Comparison of ENCODE assay signal across 9 mouse cellular contexts in genomic region chr5:135855156-135855555, GRCm38 (mm10). TPM values are rescaled to one million over a fixed set of nuclear protein-coding genes. Genes with fewer than 3 reads are reported as not detected.
A peak's percentile ranks its signal among the peaks of the same experiment; 100 is the strongest.
DNase-seq lines count a peak whose midpoint lies in the region; ATAC-seq and TF ChIP-seq lines count a peak whose summit lies in the region.
"Had no signal": no experiment of that assay in that cellular context is flagged by ENCODE, and none has a peak within 500 bp of the region (broad histone marks: within the 10 kb centered on the region; RNA-seq: fewer than 3 reads in every experiment).

No protein-coding gene starts in this region.

- H3K9ac ChIP-seq in heart, embryonic 11.5 days (ENCODE audit: low read depth, low read length), result no peak overlapping the region
- H3K9ac ChIP-seq in forebrain, embryonic 11.5 days (ENCODE audit: low read length), result no peak overlapping the region
- no peak overlapping the region for H3K9ac ChIP-seq in hindbrain, embryonic 14.5 days
- H3K9ac ChIP-seq in midbrain, postnatal 0 days (replicated peaks; ENCODE audit: low read length, poor library complexity, severe bottlenecking), result no peak overlapping the region
- no peak overlapping the region for H3K9ac ChIP-seq in stomach, embryonic 16.5 days (ENCODE audit: low read length)

- TF ChIP-seq POLR2A in brain, embryonic 14.5 days (IDR thresholded peaks at IDR 0.05; ENCODE audit: borderline replicate concordance, extremely low read depth, insufficient read depth, insufficient read length, poor library complexity, severe bottlenecking), result no peak

- H3K4me1 ChIP-seq in heart, embryonic 11.5 days (ENCODE audit: control insufficient read depth, insufficient read depth, low read length), result peaks cover 4% of the 10 kb centered on the region; the same call in 1 of the 2 replicates
- H3K4me1 ChIP-seq in forebrain, embryonic 11.5 days (replicated peaks; ENCODE audit: control insufficient read depth, insufficient read depth, low read length), result peaks cover 11% of the 10 kb centered on the region; the same call in 1 of the 2 replicates
- H3K4me1 ChIP-seq in hindbrain, embryonic 14.5 days (replicated peaks; ENCODE audit: control insufficient read depth, insufficient read depth, low read length), result peaks cover 23% of the 10 kb centered on the region
- H3K4me1 ChIP-seq in midbrain, postnatal 0 days (ENCODE audit: insufficient read depth, low read length), result no peaks in the 10 kb centered on the region
- H3K4me1 ChIP-seq in stomach, embryonic 16.5 days (ENCODE audit: control insufficient read depth, insufficient read depth, low read length), result no peaks in the 10 kb centered on the region; the same call in 1 of the 2 replicates

- H3K4me3 ChIP-seq in heart, embryonic 11.5 days (ENCODE audit: low read depth, low read length), result no peak overlapping the region
- no peak overlapping the region for H3K4me3 ChIP-seq in forebrain, embryonic 11.5 days (ENCODE audit: low read depth, low read length)
- no peak overlapping the region for H3K4me3 ChIP-seq in hindbrain, embryonic 14.5 days (replicated peaks; ENCODE audit: low read length)
- no peak overlapping the region for H3K4me3 ChIP-seq in midbrain, postnatal 0 days (ENCODE audit: low read depth, low read length)
- H3K4me3 ChIP-seq in stomach, embryonic 16.5 days (replicated peaks; ENCODE audit: low read length), result no peak overlapping the region
- H3K4me3 ChIP-seq: megakaryocyte, embryonic 14.5 days had no signal

- intact Hi-C loops in left cerebral cortex, postnatal 14 days (cut with DNase I), result loop anchor here (2.0 kb wide), 1 partner anchor 60 kb away; no protein-coding TSS in a partner anchor

- peak; percentile 59 to 84 for DNase-seq in heart, adult 18-20 months
- peak; percentile 85 for DNase-seq in brain, embryonic 14.5 days (ENCODE audit: low read depth)
- DNase-seq in forebrain, embryonic 11.5 days (ENCODE audit: low spot score), result peak; percentile 89
- DNase-seq in hindbrain, embryonic 14.5 days (ENCODE audit: low spot score), result peak; percentile 84
- DNase-seq in left cerebral cortex, postnatal 14 days (ENCODE audit: low spot score in 2 of 2), result peak; percentile 85
- DNase-seq in midbrain, postnatal 0 days (ENCODE audit: low spot score), result peak; percentile 87

- peak; percentile 91 for TF ChIP-seq CTCF in brain, embryonic 14.5 days (IDR thresholded peaks at IDR 0.05; ENCODE audit: borderline replicate concordance, extremely low read depth, insufficient read depth, insufficient read length)
- peak; percentile 93 for TF ChIP-seq CTCF in midbrain, postnatal 0 days (IDR thresholded peaks at IDR 0.05)

- ATAC-seq in heart, embryonic 11.5 days (replicated peaks; ENCODE audit: insufficient number of reproducible peaks, low FRiP score, low TSS enrichment), result no peak
- no peak for ATAC-seq in forebrain, embryonic 11.5 days (replicated peaks; ENCODE audit: low FRiP score)
- ATAC-seq in hindbrain, embryonic 14.5 days (ENCODE audit: low FRiP score), result no peak
- ATAC-seq in midbrain, postnatal 0 days (ENCODE audit: low FRiP score), result peak; percentile 68
- ATAC-seq in stomach, embryonic 16.5 days (ENCODE audit: insufficient read depth, low FRiP score), result peak; percentile 30; the same call in 1 of the 2 replicates

- H3K4me2 ChIP-seq in heart, embryonic 11.5 days, result no peak overlapping the region
- no peak overlapping the region for H3K4me2 ChIP-seq in forebrain, embryonic 11.5 days (ENCODE audit: low read depth, low read length, severe bottlenecking)
- H3K4me2 ChIP-seq in hindbrain, embryonic 14.5 days (replicated peaks), result no peak overlapping the region
- no peak overlapping the region for H3K4me2 ChIP-seq in midbrain, postnatal 0 days (ENCODE audit: low read depth, low read length, poor library complexity, severe bottlenecking)
- no peak overlapping the region for H3K4me2 ChIP-seq in stomach, embryonic 16.5 days (ENCODE audit: low read depth, low read length)

- WGBS in heart, embryonic 11.5 days (ENCODE audit: insufficient replicate concordance), result 0% methylated on average over 4 of the region's 4 CpGs
- WGBS in forebrain, embryonic 11.5 days, result 1% methylated on average over 4 of the region's 4 CpGs
- 2% methylated on average over 4 of the region's 4 CpGs for WGBS in hindbrain, embryonic 14.5 days
- under 1% methylated on average over 4 of the region's 4 CpGs for WGBS in midbrain, postnatal 0 days
- WGBS in stomach, embryonic 16.5 days, result 0% methylated on average over 4 of the region's 4 CpGs

- no peaks in the 10 kb centered on the region for H3K36me3 ChIP-seq in heart, embryonic 11.5 days (ENCODE audit: control insufficient read depth, insufficient read depth, low read length)
- no peaks in the 10 kb centered on the region for H3K36me3 ChIP-seq in forebrain, embryonic 11.5 days (ENCODE audit: control insufficient read depth, insufficient read depth, low read length)
- peaks cover 28% of the 10 kb centered on the region for H3K36me3 ChIP-seq in hindbrain, embryonic 14.5 days (replicated peaks; ENCODE audit: control insufficient read depth, insufficient read depth)
- H3K36me3 ChIP-seq in midbrain, postnatal 0 days (ENCODE audit: insufficient read depth, low read length), result peaks cover 11% of the 10 kb centered on the region; the same call in 1 of the 2 replicates
- H3K36me3 ChIP-seq in stomach, embryonic 16.5 days (ENCODE audit: control insufficient read depth, insufficient read depth, low read length), result no peaks in the 10 kb centered on the region

- H3K9me3 ChIP-seq in heart, embryonic 11.5 days (replicated peaks; ENCODE audit: control insufficient read depth, low read length), result no peaks in the 10 kb centered on the region
- no peaks in the 10 kb centered on the region for H3K9me3 ChIP-seq in forebrain, embryonic 11.5 days (ENCODE audit: control insufficient read depth, low read length)
- H3K9me3 ChIP-seq in hindbrain, embryonic 14.5 days (ENCODE audit: control insufficient read depth, low read length), result no peaks in the 10 kb centered on the region
- H3K9me3 ChIP-seq in midbrain, postnatal 0 days (ENCODE audit: low read length), result no peaks in the 10 kb centered on the region
- no peaks in the 10 kb centered on the region for H3K9me3 ChIP-seq in stomach, embryonic 16.5 days (replicated peaks; ENCODE audit: control insufficient read depth, low read length)

- H3K27ac ChIP-seq in heart, embryonic 11.5 days (ENCODE audit: low read depth, low read length), result no peak overlapping the region
- H3K27ac ChIP-seq in forebrain, embryonic 11.5 days (ENCODE audit: low read depth, low read length), result no peak overlapping the region
- no peak overlapping the region for H3K27ac ChIP-seq in hindbrain, embryonic 14.5 days
- H3K27ac ChIP-seq in midbrain, postnatal 0 days (ENCODE audit: low read depth, low read length), result no peak overlapping the region
- H3K27ac ChIP-seq in stomach, embryonic 16.5 days (ENCODE audit: low read length), result no peak overlapping the region

- H3K27me3 ChIP-seq in heart, embryonic 11.5 days (ENCODE audit: control insufficient read depth, insufficient read depth, low read length), result peaks cover 89% of the 10 kb centered on the region
- peaks cover 58% of the 10 kb centered on the region for H3K27me3 ChIP-seq in forebrain, embryonic 11.5 days (ENCODE audit: control insufficient read depth, insufficient read depth, low read length)
- H3K27me3 ChIP-seq in hindbrain, embryonic 14.5 days (ENCODE audit: control insufficient read depth, insufficient read depth, low read length), result peaks cover 27% of the 10 kb centered on the region
- H3K27me3 ChIP-seq in midbrain, postnatal 0 days (ENCODE audit: insufficient read depth, low read length), result peaks cover 13% of the 10 kb centered on the region
- H3K27me3 ChIP-seq in stomach, embryonic 16.5 days (ENCODE audit: control insufficient read depth, insufficient read depth, low read length), result peaks cover 54% of the 10 kb centered on the region

RNA-seq across cellular contexts. Expression of gene Hspb1, which starts 32.6 kb away (rescaled TPM):
- 100 to 1,000 TPM; 501 to 698 TPM for total RNA-seq in heart, adult 18-20 months (2021)
- 815 and 827 TPM in 2 replicates for polyA plus RNA-seq in heart, embryonic 11.5 days (2014; fragmentation: Nextera tagmentation; extraction: Ambion mirVana)
- 17.2 and 27.4 TPM in 2 replicates for polyA plus RNA-seq in brain, embryonic 14.5 days (2012; rRNA removed)
- 11.4 and 11.8 TPM in 2 replicates for polyA plus RNA-seq in forebrain, embryonic 11.5 days (2014; fragmentation: Nextera tagmentation; extraction: Ambion mirVana)
- polyA plus RNA-seq in hindbrain, embryonic 14.5 days (2014; fragmentation: Nextera tagmentation; extraction: Ambion mirVana), result 10.3 and 10.6 TPM in 2 replicates
- total RNA-seq in left cerebral cortex, postnatal 14 days (2021), result 1 to 10 TPM; 6.9 to 9.4 TPM
- 26.2 and 28.8 TPM in 2 replicates for total RNA-seq in midbrain, postnatal 0 days (2014; rRNA removed)
- polyA plus RNA-seq in midbrain, postnatal 0 days (2015; fragmentation: Nextera tagmentation; extraction: Ambion mirVana), result 19.2 and 19.3 TPM in 2 replicates
- polyA plus RNA-seq in stomach, embryonic 16.5 days (2015; fragmentation: Nextera tagmentation; extraction: Ambion mirVana), result 649 and 704 TPM in 2 replicates

RNA-seq across cellular contexts. Expression of gene Srrm3, which starts 48.5 kb away (rescaled TPM):
- not detected for total RNA-seq in heart, adult 18-20 months (2021)
- polyA plus RNA-seq in heart, embryonic 11.5 days (2014; fragmentation: Nextera tagmentation; extraction: Ambion mirVana), result 0.21 TPM in 1 of 2 replicates, not detected in the other
- 57.1 and 82.6 TPM in 2 replicates for polyA plus RNA-seq in brain, embryonic 14.5 days (2012; rRNA removed)
- polyA plus RNA-seq in forebrain, embryonic 11.5 days (2014; fragmentation: Nextera tagmentation; extraction: Ambion mirVana), result 12.3 and 12.7 TPM in 2 replicates
- 49.3 and 51.3 TPM in 2 replicates for polyA plus RNA-seq in hindbrain, embryonic 14.5 days (2014; fragmentation: Nextera tagmentation; extraction: Ambion mirVana)
- 10 to 100 TPM; 95.2 to 95.9 TPM for total RNA-seq in left cerebral cortex, postnatal 14 days (2021)
- total RNA-seq in midbrain, postnatal 0 days (2014; rRNA removed), result 85.2 and 123 TPM in 2 replicates
- 52.5 and 58.8 TPM in 2 replicates for polyA plus RNA-seq in midbrain, postnatal 0 days (2015; fragmentation: Nextera tagmentation; extraction: Ambion mirVana)
- 1.2 TPM in 2 replicates for polyA plus RNA-seq in stomach, embryonic 16.5 days (2015; fragmentation: Nextera tagmentation; extraction: Ambion mirVana)

Comparison
In these comparisons a context has a peak if more than half of its experiments do, and no peak if none do; other contexts are left out.
1. ATAC-seq: peak in midbrain, postnatal 0 days (single experiment) and stomach, embryonic 16.5 days (single experiment); none in heart, embryonic 11.5 days (single experiment), forebrain, embryonic 11.5 days (single experiment) and hindbrain, embryonic 14.5 days (single experiment).
2. RNA of gene Hspb1, which starts 32.6 kb away (polyA plus RNA-seq): 815 to 827 TPM in heart, embryonic 11.5 days and 649 to 704 TPM in stomach, embryonic 16.5 days; 19.2 to 19.3 TPM in midbrain, postnatal 0 days, 17.2 to 27.4 TPM in brain, embryonic 14.5 days, 11.4 to 11.8 TPM in forebrain, embryonic 11.5 days and 10.3 to 10.6 TPM in hindbrain, embryonic 14.5 days; every median in the first group is over 10 times any median in the second.
3. Peak in every context shown above with its lines, with median percentiles within 50 percentile points of each other: DNase-seq.